Mouse (Mus musculus) cerebellum, postnatal 36 days (tissue): ENCODE measurements around the gene Atp5j.

Experiments used
- DNase-seq, 2 experiments: peaks; one replicate each; pipeline ENCODE4 v3.0.0; 2021 to 2022; ENCODE audit warnings: mixed read lengths in 2 of 2

Atp5j gene

GRCm38 (mm10) chr16:84804866-84805265 lies 30.6 kb downstream of the Atp5j start:
- no peak for DNase-seq

GRCm38 (mm10) chr16:84802217-84802616 lies 33.2 kb downstream of the Atp5j start:
- DNase-seq, result peak in 1 of 2 experiments; percentile 7

GRCm38 (mm10) chr16:84800038-84800437 lies 35.4 kb downstream of the Atp5j start:
- no peak for DNase-seq

GRCm38 (mm10) chr16:84796678-84797077 lies 38.7 kb downstream of the Atp5j start:
- no peak for DNase-seq

GRCm38 (mm10) chr16:84795337-84795736 lies 40.1 kb downstream of the Atp5j start:
- DNase-seq, result no peak

GRCm38 (mm10) chr16:84793401-84793800 lies 42.0 kb downstream of the Atp5j start:
- no peak for DNase-seq

- no peak for DNase-seq
Measured at GRCm38 (mm10) chr16:84790595-84791165, 44.7 kb downstream of the Atp5j start.

- DNase-seq, result no peak
Measured at GRCm38 (mm10) chr16:84784966-84785365, 50.5 kb downstream of the Atp5j start.

- no peak for DNase-seq
Measured at GRCm38 (mm10) chr16:84783279-84783678, 52.1 kb downstream of the Atp5j start.

GRCm38 (mm10) chr16:84779718-84780117 lies 55.7 kb downstream of the Atp5j start:
- DNase-seq, result no peak

- no peak for DNase-seq
Measured at GRCm38 (mm10) chr16:84778861-84779630, 56.4 kb downstream of the Atp5j start.

GRCm38 (mm10) chr16:84778431-84778830 lies 57.0 kb downstream of the Atp5j start:
- no peak for DNase-seq
